Mouse (Mus musculus) layer of hippocampus, adult 18-20 months (tissue): Measurements from ENCODE around the gene Nipsnap3a. TPM values are rescaled to one million over a fixed set of nuclear protein-coding genes. Genes with fewer than 3 reads are reported as not detected.

Experiments
- DNase-seq, 2 experiments: peaks; one replicate each; pipeline ENCODE4 v3.0.0; 2022; ENCODE audit warnings: low spot score in 2 of 2
- total RNA-seq, 2 experiments: library from RNA; stranded (reverse); gene quantifications; 2 replicates each; pipeline ENCODE4 v1.2.3; 2021

The Nipsnap3a gene
- total RNA-seq, 2 experiments from 2014 or later, result not detected

- no peak for DNase-seq
These were observed 57.4 kb downstream of the Nipsnap3a start for GRCm38 (mm10) chr4:53046238-53047022.

Other genes starting within 250 kb of the Nipsnap3a start
- not detected for gene Olfr275, start 174.7 kb upstream of the Nipsnap3a start, total RNA-seq
- not detected for gene Olfr273, start 130.0 kb upstream of the Nipsnap3a start, total RNA-seq
- not detected for gene Olfr272, start 70.1 kb upstream of the Nipsnap3a start, total RNA-seq
- gene Olfr270, start 24.7 kb upstream of the Nipsnap3a start, total RNA-seq, result not detected
- gene Nipsnap3b, start 22.6 kb downstream of the Nipsnap3a start, total RNA-seq, result 10 to 100 TPM; 15.6 to 15.9 TPM
- gene Abca1, start 170.6 kb downstream of the Nipsnap3a start, total RNA-seq, result 10 to 100 TPM; 21.4 to 21.7 TPM